Mouse (Mus musculus): Measurements from ENCODE around the gene Heatr6. TPM values are rescaled to one million over a fixed set of nuclear protein-coding genes. Genes with fewer than 3 reads are reported as not detected.
A peak's percentile ranks its signal among the peaks of the same experiment; 100 is the strongest.

Gene Heatr6
- polyA plus RNA-seq, 1 experiment from 2014 or later = 36.0 TPM

- H3K9me3 ChIP-seq = no peaks in the 10 kb centered on the region
- H3K4me2 ChIP-seq = no peak overlapping the region
- H3K36me3 ChIP-seq = peaks cover 14% of the 10 kb centered on the region
- H3K9ac ChIP-seq = no peak overlapping the region
- no peak for ATAC-seq (ENCODE audit: low FRiP score)
- no peak overlapping the region for H3K27ac ChIP-seq
- no peaks in the 10 kb centered on the region for H3K4me1 ChIP-seq (replicated peaks)
- no peaks in the 10 kb centered on the region for H3K27me3 ChIP-seq
- 75% methylated on average over 4 of the region's 4 CpGs for WGBS
- H3K4me3 ChIP-seq = no peak overlapping the region
Observed at GRCm38 (mm10) chr11:83791133-83791532, 37.6 kb downstream of the Heatr6 start.

- Histone ChIP-seq H3K4me1 (replicated peaks) (no peaks in the 10 kb centered on the region), H3K27ac (no peak overlapping the region), H3K4me3 (no peak overlapping the region), H3K36me3 (0 out of 2 replicates have a peak, but pooled peaks cover 2% of the 10 kb centered on the region), H3K9me3 (no peaks in the 10 kb centered on the region), H3K4me2 (no peak overlapping the region), H3K27me3 (no peaks in the 10 kb centered on the region), H3K9ac (no peak overlapping the region)
- WGBS = 83% methylated on average over 12 of the region's 12 CpGs
- ATAC-seq (ENCODE audit: low FRiP score) = no peak
Observed at GRCm38 (mm10) chr11:83792316-83792914, 38.9 kb downstream of the Heatr6 start.

GRCm38 (mm10) chr11:83793264-83793663 lies 39.8 kb downstream of the Heatr6 start:
- Histone ChIP-seq H3K4me1 (replicated peaks) (no peaks in the 10 kb centered on the region), H3K27ac (no peak overlapping the region), H3K27me3 (no peaks in the 10 kb centered on the region), H3K9me3 (no peaks in the 10 kb centered on the region), H3K4me2 (no peak overlapping the region), H3K36me3 (no peaks in the 10 kb centered on the region), H3K4me3 (no peak overlapping the region), H3K9ac (no peak overlapping the region)
- no peak for ATAC-seq (ENCODE audit: low FRiP score)
- 86% methylated on average over 14 of the region's 14 CpGs for WGBS

GRCm38 (mm10) chr11:83796112-83796511 lies 42.6 kb downstream of the Heatr6 start:
- no peak overlapping the region for H3K9ac ChIP-seq
- H3K4me1 ChIP-seq (replicated peaks) = no peaks in the 10 kb centered on the region
- 78% methylated on average over 6 of the region's 6 CpGs for WGBS
- H3K4me3 ChIP-seq = no peak overlapping the region
- H3K9me3 ChIP-seq = no peaks in the 10 kb centered on the region
- no peak overlapping the region for H3K4me2 ChIP-seq
- H3K27me3 ChIP-seq = no peaks in the 10 kb centered on the region
- H3K27ac ChIP-seq = no peak overlapping the region
- H3K36me3 ChIP-seq = no peaks in the 10 kb centered on the region
- no peak for ATAC-seq (ENCODE audit: low FRiP score)

GRCm38 (mm10) chr11:83796980-83797608 lies 43.6 kb downstream of the Heatr6 start:
- 78% methylated on average over 10 of the region's 10 CpGs for WGBS
- H3K4me3 ChIP-seq = no peak overlapping the region
- H3K9ac ChIP-seq = no peak overlapping the region

GRCm38 (mm10) chr11:83799871-83800430 lies 46.5 kb downstream of the Heatr6 start:
- ATAC-seq (ENCODE audit: low FRiP score) = no peak
- H3K36me3 ChIP-seq = no peaks in the 10 kb centered on the region
- no peaks in the 10 kb centered on the region for H3K9me3 ChIP-seq
- no peaks in the 10 kb centered on the region for H3K27me3 ChIP-seq
- H3K4me1 ChIP-seq (replicated peaks) = no peaks in the 10 kb centered on the region
- 81% methylated on average over 12 of the region's 12 CpGs for WGBS
- no peak overlapping the region for H3K4me2 ChIP-seq
- H3K9ac ChIP-seq = no peak overlapping the region
- H3K4me3 ChIP-seq = no peak overlapping the region
- H3K27ac ChIP-seq = no peak overlapping the region

More at GRCm38 (mm10) chr11:83796980-83797608, 43.6 kb downstream of the Heatr6 start:
- H3K9me3 ChIP-seq = no peaks in the 10 kb centered on the region
- no peak overlapping the region for H3K4me2 ChIP-seq
- no peak for ATAC-seq (ENCODE audit: low FRiP score)
- H3K27me3 ChIP-seq = no peaks in the 10 kb centered on the region
- H3K27ac ChIP-seq = no peak overlapping the region
- H3K36me3 ChIP-seq = no peaks in the 10 kb centered on the region
- H3K4me1 ChIP-seq (replicated peaks) = no peaks in the 10 kb centered on the region

- 68% methylated on average over 8 of the region's 8 CpGs for WGBS
- H3K4me3 ChIP-seq = no peak overlapping the region
- no peak overlapping the region for H3K9ac ChIP-seq
- H3K27me3 ChIP-seq = no peaks in the 10 kb centered on the region
- H3K27ac ChIP-seq = no peak overlapping the region
- no peaks in the 10 kb centered on the region for H3K4me1 ChIP-seq (replicated peaks)
- H3K4me2 ChIP-seq = no peak overlapping the region
- no peaks in the 10 kb centered on the region for H3K36me3 ChIP-seq
- H3K9me3 ChIP-seq = no peaks in the 10 kb centered on the region
- ATAC-seq (ENCODE audit: low FRiP score) = no peak
Observed at GRCm38 (mm10) chr11:83802166-83802565, 48.7 kb downstream of the Heatr6 start.

- Histone ChIP-seq H3K4me2 (no peak overlapping the region), H3K27me3 (no peaks in the 10 kb centered on the region), H3K36me3 (no peaks in the 10 kb centered on the region), H3K9ac (no peak overlapping the region), H3K9me3 (no peaks in the 10 kb centered on the region), H3K4me1 (replicated peaks) (no peaks in the 10 kb centered on the region), H3K4me3 (no peak overlapping the region), H3K27ac (no peak overlapping the region)
- WGBS = 88% methylated on average over 4 of the region's 4 CpGs
- no peak for ATAC-seq (ENCODE audit: low FRiP score)
Observed at GRCm38 (mm10) chr11:83802581-83802980, 49.1 kb downstream of the Heatr6 start.

- H3K36me3 ChIP-seq = no peaks in the 10 kb centered on the region
- ATAC-seq (ENCODE audit: low FRiP score) = no peak
- H3K4me2 ChIP-seq = no peak overlapping the region
- H3K9ac ChIP-seq = no peak overlapping the region
- H3K9me3 ChIP-seq = no peaks in the 10 kb centered on the region
- H3K27ac ChIP-seq = no peak overlapping the region
- no peaks in the 10 kb centered on the region for H3K4me1 ChIP-seq (replicated peaks)
- no peak overlapping the region for H3K4me3 ChIP-seq
- H3K27me3 ChIP-seq = no peaks in the 10 kb centered on the region
- WGBS = 80% methylated on average over 8 of the region's 8 CpGs
Observed at GRCm38 (mm10) chr11:83810441-83810840, 56.9 kb downstream of the Heatr6 start.

GRCm38 (mm10) chr11:83815191-83815590 lies 61.7 kb downstream of the Heatr6 start:
- Histone ChIP-seq H3K9ac (no peak overlapping the region), H3K36me3 (no peaks in the 10 kb centered on the region), H3K9me3 (no peaks in the 10 kb centered on the region), H3K27ac (no peak overlapping the region), H3K4me3 (no peak overlapping the region), H3K4me1 (replicated peaks) (peaks cover 15% of the 10 kb centered on the region), H3K4me2 (no peak overlapping the region), H3K27me3 (peaks cover 6% of the 10 kb centered on the region; the same call in 1 of the 2 replicates)
- ATAC-seq (ENCODE audit: low FRiP score) = no peak
- 87% methylated on average over 5 of the region's 5 CpGs for WGBS

GRCm38 (mm10) chr11:83815628-83816027 lies 62.1 kb downstream of the Heatr6 start:
- Histone ChIP-seq H3K9me3 (no peaks in the 10 kb centered on the region), H3K36me3 (no peaks in the 10 kb centered on the region), H3K9ac (no peak overlapping the region), H3K4me1 (replicated peaks) (peaks cover 15% of the 10 kb centered on the region), H3K4me3 (no peak overlapping the region), H3K4me2 (no peak overlapping the region), H3K27ac (no peak overlapping the region), H3K27me3 (peaks cover 6% of the 10 kb centered on the region; the same call in 1 of the 2 replicates)
- no peak for ATAC-seq (ENCODE audit: low FRiP score)
- WGBS = 11% methylated on average over 9 of the region's 9 CpGs

GRCm38 (mm10) chr11:83817048-83817447 lies 63.6 kb downstream of the Heatr6 start:
- 53% methylated on average over 6 of the region's 6 CpGs for WGBS
- Histone ChIP-seq H3K27me3 (peaks cover 6% of the 10 kb centered on the region; the same call in 1 of the 2 replicates), H3K4me2 (no peak overlapping the region), H3K4me1 (replicated peaks) (peaks cover 15% of the 10 kb centered on the region), H3K27ac (peak overlapping the region; percentile 70), H3K4me3 (no peak overlapping the region), H3K36me3 (no peaks in the 10 kb centered on the region), H3K9me3 (no peaks in the 10 kb centered on the region), H3K9ac (no peak overlapping the region)
- peak; percentile 65; the same call in 1 of the 2 replicates for ATAC-seq (ENCODE audit: low FRiP score)

Measured in hindbrain, embryonic 13.5 days (tissue).